ENCODE assay signal across 11 mouse cellular contexts in genomic region chr19:55481308-55481707, GRCm38 (mm10).
A peak's percentile ranks its signal among the peaks of the same experiment; 100 is the strongest.
DNase-seq lines count a peak whose midpoint lies in the region; ATAC-seq and TF ChIP-seq lines count a peak whose summit lies in the region.
"Had no signal": no experiment of that assay in that cellular context is flagged by ENCODE, and none has a peak within 500 bp of the region (broad histone marks: within the 10 kb centered on the region; RNA-seq: fewer than 3 reads in every experiment).

No protein-coding gene starts in this region.

- no peak overlapping the region for H3K9ac ChIP-seq in MEL (ENCODE audit: control insufficient read depth, low read depth, low read length, poor library complexity, severe bottlenecking)
- no peak overlapping the region for H3K9ac ChIP-seq in forebrain, embryonic 12.5 days
- no peak overlapping the region for H3K9ac ChIP-seq in midbrain, embryonic 13.5 days (replicated peaks)
- H3K9ac ChIP-seq: lung, embryonic 15.5 days had no signal

- H3K27me3 ChIP-seq in MEL (ENCODE audit: control insufficient read depth in 1 of 2, insufficient read depth in 2 of 2, low read length in 2 of 2), result no peaks in the 10 kb centered on the region
- H3K27me3 ChIP-seq in forebrain, embryonic 12.5 days, result peaks cover 10% of the 10 kb centered on the region; the same call in 1 of the 2 replicates
- no peaks in the 10 kb centered on the region for H3K27me3 ChIP-seq in midbrain, embryonic 13.5 days
- H3K27me3 ChIP-seq: lung, embryonic 15.5 days had no signal

- no peak for TF ChIP-seq EP300 in MEL (IDR thresholded peaks at IDR 0.05; ENCODE audit: low read depth in 1 of 2, low read length in 2 of 2)

- 23% methylated on average over 5 of the region's 5 CpGs for WGBS in forebrain, embryonic 12.5 days
- WGBS in midbrain, embryonic 13.5 days, result 13% methylated on average over 5 of the region's 5 CpGs

- no peak for TF ChIP-seq RAD21 in MEL (IDR thresholded peaks at IDR 0.05; ENCODE audit: low read depth, low read length)

- H3K79me2 ChIP-seq in MEL (ENCODE audit: control insufficient read depth, insufficient read depth, low read length, poor library complexity), result no peaks in the 10 kb centered on the region

- H3K4me3 ChIP-seq in MEL (ENCODE audit: control insufficient read depth in 1 of 2, insufficient read depth in 1 of 2, low read depth in 2 of 2, low read length in 2 of 2), result no peak overlapping the region
- no peak overlapping the region for H3K4me3 ChIP-seq in forebrain, embryonic 12.5 days (replicated peaks)
- no peak overlapping the region for H3K4me3 ChIP-seq in midbrain, embryonic 13.5 days (replicated peaks)
- H3K4me3 ChIP-seq: lung, embryonic 15.5 days had no signal

- H3K27ac ChIP-seq in MEL (ENCODE audit: control insufficient read depth, low read depth, low read length), result no peak overlapping the region
- peak overlapping the region; percentile 31; the same call in 1 of the 2 replicates for H3K27ac ChIP-seq in forebrain, embryonic 12.5 days
- H3K27ac ChIP-seq in midbrain, embryonic 13.5 days, result peak overlapping the region; percentile 66
- H3K27ac ChIP-seq: lung, embryonic 15.5 days had no signal

- intact Hi-C loops in gastrocnemius, postnatal 14 days (cut with DNase I; ENCODE audit: low total_unique reads), result no loop called here

- TF ChIP-seq POLR2A in MEL (IDR thresholded peaks at IDR 0.05; ENCODE audit: control insufficient read depth in 1 of 2, insufficient read depth in 1 of 2, low read depth in 1 of 2, low read length in 2 of 2, poor library complexity in 1 of 2), result no peak

- no peak overlapping the region for H3K4me2 ChIP-seq in forebrain, embryonic 12.5 days
- H3K4me2 ChIP-seq in midbrain, embryonic 13.5 days (replicated peaks), result no peak overlapping the region
- H3K4me2 ChIP-seq: lung, embryonic 15.5 days had no signal

- peaks cover 0 to 6% of the 10 kb centered on the region in 2 experiments; a peak in 1 of 4 replicates for H3K4me1 ChIP-seq in MEL (ENCODE audit: control insufficient read depth in 1 of 2, insufficient read depth in 2 of 2, low read length in 2 of 2)
- peaks cover 18% of the 10 kb centered on the region for H3K4me1 ChIP-seq in forebrain, embryonic 12.5 days
- peaks cover 16% of the 10 kb centered on the region for H3K4me1 ChIP-seq in midbrain, embryonic 13.5 days (replicated peaks)

- no peak for TF ChIP-seq CTCF in MEL (IDR thresholded peaks at IDR 0.05 in 2 of 3, conservative IDR thresholded peaks at IDR 0.05 in 1 of 3; ENCODE audit: control insufficient read depth in 1 of 3, insufficient read depth in 1 of 3, low read depth in 2 of 3, low read length in 3 of 3, poor library complexity in 1 of 3, severe bottlenecking in 1 of 3)

- DNase-seq in MEL (ENCODE audit: low read depth, low spot score), result peak; percentile 21
- peak; percentile 34 for DNase-seq in kidney, adult 9 months
- no peak for DNase-seq in cerebellum, adult 8-10 months
- DNase-seq in gastrocnemius, postnatal 14 days, result no peak
- DNase-seq: gastrocnemius, postnatal 36 days; heart, postnatal 14 days had no signal

- peak; percentile 68; the same call in 1 of the 2 replicates for ATAC-seq in forebrain, embryonic 12.5 days (ENCODE audit: low FRiP score)
- ATAC-seq in midbrain, embryonic 13.5 days, result peak; percentile 77
- no peak for ATAC-seq in megakaryocyte-erythroid progenitor cell, adult 5-6 weeks (replicated peaks; ENCODE audit: low FRiP score, low TSS enrichment, poor library complexity, severe bottlenecking)
- ATAC-seq: activated CD4-positive, CD25-positive, alpha-beta regulatory T cell, adult 4 months had no signal

- H3K9me3 ChIP-seq in MEL (replicated peaks; ENCODE audit: insufficient read depth, low read length), result no peaks in the 10 kb centered on the region
- H3K9me3 ChIP-seq in forebrain, embryonic 12.5 days, result no peaks in the 10 kb centered on the region
- H3K9me3 ChIP-seq in midbrain, embryonic 13.5 days, result no peaks in the 10 kb centered on the region
- H3K9me3 ChIP-seq: lung, embryonic 15.5 days had no signal

- no peaks in the 10 kb centered on the region; a peak in 1 of 4 replicates for H3K36me3 ChIP-seq in MEL (ENCODE audit: control insufficient read depth in 1 of 2, insufficient read depth in 2 of 2, low read length in 2 of 2)
- no peaks in the 10 kb centered on the region for H3K36me3 ChIP-seq in forebrain, embryonic 12.5 days (replicated peaks)
- H3K36me3 ChIP-seq in midbrain, embryonic 13.5 days, result no peaks in the 10 kb centered on the region; the same call in 1 of the 2 replicates
- H3K36me3 ChIP-seq: lung, embryonic 15.5 days had no signal

TF ChIP-seq in MEL, 35 proteins besides CTCF, POLR2A, EP300 and RAD21:
- no peak for TF ChIP-seq ZKSCAN1 (IDR thresholded peaks at IDR 0.05; ENCODE audit: low read depth, low read length)
- no peak for TF ChIP-seq JUND (IDR thresholded peaks at IDR 0.05; ENCODE audit: low read depth, low read length)
- TF ChIP-seq BHLHE40 (IDR thresholded peaks at IDR 0.05; ENCODE audit: borderline replicate concordance, low read depth, low read length), result no peak
- TF ChIP-seq TBP (IDR thresholded peaks at IDR 0.05; ENCODE audit: low read depth, low read length), result no peak
- no peak for TF ChIP-seq RCOR1 (IDR thresholded peaks at IDR 0.05; ENCODE audit: low read depth, low read length)
- no peak for TF ChIP-seq E2F4 (IDR thresholded peaks at IDR 0.05; ENCODE audit: borderline replicate concordance, low read depth, low read length)
- TF ChIP-seq CHD2 (IDR thresholded peaks at IDR 0.05; ENCODE audit: low read length), result no peak
- TF ChIP-seq UBTF (IDR thresholded peaks at IDR 0.05; ENCODE audit: borderline replicate concordance, insufficient read depth, low read depth, low read length), result no peak
- no peak for TF ChIP-seq MAX (IDR thresholded peaks at IDR 0.05; ENCODE audit: low read length)
- no peak for TF ChIP-seq USF1 (IDR thresholded peaks at IDR 0.05; ENCODE audit: low read depth, low read length)
- TF ChIP-seq SMC3 (IDR thresholded peaks at IDR 0.05; ENCODE audit: low read depth, low read length), result no peak
- no peak for TF ChIP-seq ZNF384 (IDR thresholded peaks at IDR 0.05; ENCODE audit: low read depth, low read length)
- no peak for TF ChIP-seq MYC (IDR thresholded peaks at IDR 0.05; ENCODE audit: low read depth, low read length)
TF ChIP-seq in MEL: peak in this region for 0.

Comparison
In these comparisons a context has a peak if more than half of its experiments do, and no peak if none do; other contexts are left out.
1. DNase-seq: peak in MEL (single experiment) and kidney, adult 9 months (single experiment); none in cerebellum, adult 8-10 months (single experiment) and gastrocnemius, postnatal 14 days (single experiment).